Mouse (Mus musculus) small intestine, adult 2 months (tissue): Measurements from ENCODE around the gene Slc22a22. TPM values are rescaled to one million over a fixed set of nuclear protein-coding genes. Genes with fewer than 3 reads are reported as not detected.

ENCODE experiments used
- H3K27ac ChIP-seq: fragments of 200-500 bp; 2 replicates; pipeline ENCODE4 v1.5.1; 2012; ENCODE audit warnings: low read depth, low read length, control low read depth, inconsistent platforms; ENCODE audit not compliant: insufficient read depth
- H3K27me3 ChIP-seq: fragments of 200-500 bp; 2 replicates; pipeline ENCODE4 v1.6.1; 2012; ENCODE audit warnings: mild to moderate bottlenecking, moderate library complexity, low read length, inconsistent platforms; ENCODE audit not compliant: control insufficient read depth, insufficient read depth
- H3K36me3 ChIP-seq: fragments of 200-500 bp; 2 replicates; pipeline ENCODE4 v1.6.1; 2012; ENCODE audit warnings: mild to moderate bottlenecking, low read length, control low read depth, inconsistent platforms; ENCODE audit not compliant: control insufficient read depth, insufficient read depth
- H3K4me1 ChIP-seq: fragments of 200-500 bp; 2 replicates; pipeline ENCODE4 v1.6.1; 2012; ENCODE audit warnings: low read length, inconsistent platforms, mixed read lengths; ENCODE audit not compliant: control insufficient read depth, insufficient read depth, insufficient read length
- H3K4me3 ChIP-seq: fragments of 200-500 bp; 2 replicates; pipeline ENCODE4 v1.5.1; 2012; ENCODE audit warnings: low read depth, mild to moderate bottlenecking, control low read depth, inconsistent platforms, low read length, moderate library complexity
- CTCF ChIP-seq: fragments of 200-500 bp; IDR thresholded peaks from 2 replicates; pipeline ENCODE4 v1.5.1; 2012; ENCODE audit warnings: low read depth, mild to moderate bottlenecking, control low read depth, inconsistent platforms, low read length, moderate library complexity, mixed read lengths; ENCODE audit not compliant: insufficient replicate concordance, insufficient read length; ENCODE audit errors: extremely low read depth
- POLR2A ChIP-seq: fragments of 200-500 bp; IDR thresholded peaks from 2 replicates; pipeline ENCODE4 v1.6.1; 2012; ENCODE audit warnings: low read depth, mild to moderate bottlenecking, control low read depth, inconsistent platforms, low read length, moderate library complexity
- WGBS: fragments of 180-500 bp; shearing (Covaris S2); methylation state at CpG from one replicate; pipeline ENCODE4 v1.1.7; 2018; 5-methylcytosine and 5-hydroxymethylcytosine counted together
- polyA plus RNA-seq: library from polyadenylated mRNA; depleted of rRNA; stranded (reverse); fragments of >200 nt; gene quantifications from 2 replicates; pipeline ENCODE4 v1.2.3, GENCODE M21; 2012

Slc22a22 gene
- polyA plus RNA-seq, 1 experiment: not detected

GRCm38 (mm10) chr15:57503656-57504055 is 26.2 kb upstream of the Slc22a22 start:
- TF ChIP-seq POLR2A: no peak
- no peak for TF ChIP-seq CTCF
- Histone ChIP-seq H3K36me3 (no peaks in the 10 kb centered on the region), H3K27me3 (no peaks in the 10 kb centered on the region), H3K27ac (no peak overlapping the region), H3K4me3 (no peak overlapping the region), H3K4me1 (no peaks in the 10 kb centered on the region)
- 82% methylated on average over 3 of the region's 3 CpGs for WGBS

GRCm38 (mm10) chr15:57501559-57501958 is 24.1 kb upstream of the Slc22a22 start:
- Histone ChIP-seq H3K27ac (no peak overlapping the region), H3K4me3 (no peak overlapping the region), H3K4me1 (no peaks in the 10 kb centered on the region), H3K36me3 (no peaks in the 10 kb centered on the region), H3K27me3 (no peaks in the 10 kb centered on the region)
- no peak for TF ChIP-seq CTCF
- TF ChIP-seq POLR2A: no peak

DNA sequence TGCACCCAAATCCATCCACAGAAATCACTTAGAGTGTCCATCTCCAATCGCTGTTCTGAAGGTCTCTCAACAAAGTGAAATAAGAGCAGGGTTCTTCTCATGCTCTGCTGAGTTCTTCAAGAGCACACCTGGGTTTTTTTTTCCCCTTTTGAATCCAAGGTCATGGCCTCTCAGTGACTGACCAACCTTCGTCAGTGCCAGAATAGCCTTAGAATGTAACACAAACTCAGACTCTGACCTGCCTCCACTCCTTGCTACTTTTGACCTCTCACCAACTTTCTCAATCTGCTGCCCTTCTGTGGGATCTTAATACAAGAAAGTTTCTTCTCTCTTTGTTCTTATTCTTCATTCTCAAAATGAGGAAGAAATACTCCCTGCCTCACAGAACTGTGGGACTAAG is 18.7 kb upstream of the Slc22a22 start:
- Histone ChIP-seq H3K36me3 (no peaks in the 10 kb centered on the region), H3K4me3 (no peak overlapping the region), H3K27me3 (no peaks in the 10 kb centered on the region), H3K4me1 (no peaks in the 10 kb centered on the region), H3K27ac (no peak overlapping the region)
- TF ChIP-seq POLR2A (no peak), CTCF (no peak)
- 76% methylated on average over 2 of the region's 2 CpGs for WGBS

- WGBS: 52% methylated on average over 2 of the region's 2 CpGs
Observed at GRCm38 (mm10) chr15:57482509-57482908, 5.1 kb upstream of the Slc22a22 start.

DNA sequence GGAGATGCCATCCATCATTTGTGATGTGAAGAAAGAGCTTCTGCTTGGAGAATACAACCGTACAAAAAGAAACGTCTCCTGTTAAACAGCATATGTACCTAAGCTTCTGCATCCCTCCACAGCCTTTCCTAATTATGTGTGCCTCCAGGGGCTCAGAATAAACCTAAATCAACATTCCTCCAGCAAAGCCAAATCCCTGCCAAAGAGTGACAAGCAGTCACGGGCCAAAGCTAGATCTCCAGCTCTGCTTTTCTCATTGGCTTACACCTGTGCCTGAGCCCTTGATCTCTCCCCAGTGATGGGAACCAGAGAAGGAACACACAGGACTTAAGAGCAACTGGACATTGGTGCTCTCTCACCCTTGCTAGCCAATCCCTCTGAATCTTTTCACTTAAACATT is 5.8 kb downstream of the Slc22a22 start:
- TF ChIP-seq CTCF: no peak
- no peak for TF ChIP-seq POLR2A
- 63% methylated on average over 3 of the region's 3 CpGs for WGBS

More at GRCm38 (mm10) chr15:57482509-57482908, 5.1 kb upstream of the Slc22a22 start:
- no peak overlapping the region for H3K4me3 ChIP-seq
- H3K27me3 ChIP-seq: no peaks in the 10 kb centered on the region
- TF ChIP-seq POLR2A (no peak), CTCF (no peak)
- H3K36me3 ChIP-seq: no peaks in the 10 kb centered on the region
- H3K27ac ChIP-seq: no peak overlapping the region
- H3K4me1 ChIP-seq: no peaks in the 10 kb centered on the region

GRCm38 (mm10) chr15:57465996-57466395 is 11.4 kb downstream of the Slc22a22 start:
- H3K27me3 ChIP-seq: no peaks in the 10 kb centered on the region
- TF ChIP-seq POLR2A (no peak), CTCF (no peak)
- no peak overlapping the region for H3K4me3 ChIP-seq
- H3K4me1 ChIP-seq: no peaks in the 10 kb centered on the region
- no peak overlapping the region for H3K27ac ChIP-seq
- H3K36me3 ChIP-seq: no peaks in the 10 kb centered on the region

More for the DNA sequence above, 5.8 kb downstream of the Slc22a22 start:
- H3K4me3 ChIP-seq: no peak overlapping the region
- H3K36me3 ChIP-seq: no peaks in the 10 kb centered on the region
- no peaks in the 10 kb centered on the region for H3K27me3 ChIP-seq
- H3K4me1 ChIP-seq: no peaks in the 10 kb centered on the region
- H3K27ac ChIP-seq: no peak overlapping the region

DNA sequence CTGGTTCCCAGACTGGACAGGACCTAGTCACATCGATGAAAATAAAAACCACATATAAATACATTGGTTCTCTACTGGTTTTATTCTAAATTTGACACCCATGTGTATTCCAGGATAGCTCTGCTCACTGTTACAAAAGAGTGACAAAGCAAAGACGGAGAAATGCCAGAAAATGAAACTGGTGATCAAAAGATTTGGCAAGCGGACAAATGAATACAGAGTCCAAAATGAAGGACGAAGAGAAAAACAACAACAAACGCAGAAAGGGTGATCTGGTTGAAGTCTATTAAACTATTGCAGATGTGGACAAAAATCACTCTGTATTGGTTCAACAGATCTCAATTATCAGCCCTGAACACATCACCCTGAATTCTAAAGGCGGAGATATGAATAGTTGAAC is 12.4 kb downstream of the Slc22a22 start:
- 85% methylated on average over 6 of the region's 6 CpGs for WGBS
- TF ChIP-seq CTCF (no peak), POLR2A (no peak)
- Histone ChIP-seq H3K4me3 (no peak overlapping the region), H3K27ac (no peak overlapping the region), H3K36me3 (no peaks in the 10 kb centered on the region), H3K27me3 (no peaks in the 10 kb centered on the region), H3K4me1 (no peaks in the 10 kb centered on the region)

GRCm38 (mm10) chr15:57464066-57464465 is 13.4 kb downstream of the Slc22a22 start:
- Histone ChIP-seq H3K27ac (no peak overlapping the region), H3K4me1 (no peaks in the 10 kb centered on the region), H3K27me3 (no peaks in the 10 kb centered on the region), H3K4me3 (no peak overlapping the region), H3K36me3 (no peaks in the 10 kb centered on the region)
- no peak for TF ChIP-seq POLR2A
- no peak for TF ChIP-seq CTCF
- 82% methylated on average over 11 of the region's 11 CpGs for WGBS
